Mouse (Mus musculus) stomach, postnatal 0 days (tissue): Measurements from ENCODE around the gene Prkag2.

Source experiments
- CTCF ChIP-seq: IDR thresholded peaks from 2 replicates; pipeline ENCODE4 v1.5.1; 2016; ENCODE audit warnings: antibody characterized with exemption, low read depth, mild to moderate bottlenecking, moderate library complexity
- EP300 ChIP-seq: optimal IDR thresholded peaks from 2 replicates; pipeline ENCODE3; 2016; ENCODE audit warnings: antibody characterized with exemption

GRCm38 (mm10) chr5:24906844-24907243 lies 193.6 kb downstream of the Prkag2 start:
- no peak for TF ChIP-seq CTCF
- TF ChIP-seq EP300, result no peak
